Mouse (Mus musculus): ENCODE measurements around the gene Sh3kbp1.

DNA sequence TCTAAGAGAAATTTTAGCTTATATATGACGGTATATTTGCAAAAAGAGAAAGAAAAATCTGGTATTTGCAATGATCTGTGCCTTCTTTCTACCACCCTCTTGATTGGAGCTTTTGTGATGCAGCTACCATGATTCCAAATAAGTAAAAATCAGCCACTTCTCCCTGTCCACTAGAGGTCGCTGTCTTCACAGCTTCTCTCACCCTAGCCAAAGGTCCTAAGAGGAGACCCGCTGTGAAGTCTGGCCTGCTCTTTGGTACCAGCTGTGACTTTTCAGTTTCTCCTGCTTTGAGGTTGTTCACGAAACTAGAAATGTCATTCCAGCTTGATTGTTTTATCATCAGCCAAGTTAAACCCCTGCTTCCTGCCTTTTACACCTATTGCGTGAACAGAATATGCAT, 346.7 kb downstream of the Sh3kbp1 start:
- TF ChIP-seq CTCF (IDR thresholded peaks at IDR 0.05; ENCODE audit: borderline replicate concordance, insufficient read depth, low read length) (no peak), POLR2A (IDR thresholded peaks at IDR 0.05; ENCODE audit: low read depth, low read length) (no peak)

Measured in embryonic fibroblast, embryonic 13.5 days (primary cell).